Mouse (Mus musculus) lung, postnatal 0 days (tissue): ENCODE measurements around the gene Iqck.

Experiments
- CTCF ChIP-seq: IDR thresholded peaks from 2 replicates; pipeline ENCODE4 v1.5.1; 2016; ENCODE audit warnings: antibody characterized with exemption, mild to moderate bottlenecking
- EP300 ChIP-seq: IDR thresholded peaks from 2 replicates; pipeline ENCODE4 v1.6.1; 2016; ENCODE audit warnings: antibody characterized with exemption, mild to moderate bottlenecking, control low read depth

DNA sequence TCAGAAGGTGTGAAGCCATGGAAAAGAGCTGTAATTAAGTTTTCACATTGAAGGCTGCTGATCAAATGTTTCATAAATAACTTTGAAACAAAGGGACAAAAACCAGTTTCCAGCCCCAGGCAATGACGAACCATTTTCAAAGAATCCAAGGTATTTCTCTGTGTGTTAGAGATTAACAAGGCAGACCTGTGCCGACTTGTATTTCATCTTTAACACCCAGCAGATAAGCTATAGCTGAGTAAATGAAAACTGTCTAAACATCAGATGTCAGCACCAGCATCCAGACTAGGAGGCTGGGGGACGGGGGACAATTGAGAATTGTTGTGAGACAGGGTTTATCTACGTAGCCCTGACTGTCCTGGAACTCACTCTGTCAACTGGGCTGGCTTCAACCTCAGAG is 28.4 kb downstream of the Iqck start:
- no peak for TF ChIP-seq CTCF
- TF ChIP-seq EP300, result no peak
